Mouse (Mus musculus) adrenal gland, adult (tissue): ENCODE results near the gene Maml3.
A peak's percentile ranks its signal among the peaks of the same experiment; 100 is the strongest.

Source experiments
- DNase-seq, 2 experiments: peaks; one replicate each; pipeline ENCODE4 v3.0.0; 2022 to 2023; ENCODE audit warnings: low spot score in 1 of 2; ENCODE audit not compliant: inconsistent age in 2 of 2

The Maml3 gene

GRCm38 (mm10) chr3:52104636-52105151 is at the start of gene Maml3:
Maml3 (minus strand) TSS chr3:52105076.
- DNase-seq = peak; percentile 94 to 97

DNA sequence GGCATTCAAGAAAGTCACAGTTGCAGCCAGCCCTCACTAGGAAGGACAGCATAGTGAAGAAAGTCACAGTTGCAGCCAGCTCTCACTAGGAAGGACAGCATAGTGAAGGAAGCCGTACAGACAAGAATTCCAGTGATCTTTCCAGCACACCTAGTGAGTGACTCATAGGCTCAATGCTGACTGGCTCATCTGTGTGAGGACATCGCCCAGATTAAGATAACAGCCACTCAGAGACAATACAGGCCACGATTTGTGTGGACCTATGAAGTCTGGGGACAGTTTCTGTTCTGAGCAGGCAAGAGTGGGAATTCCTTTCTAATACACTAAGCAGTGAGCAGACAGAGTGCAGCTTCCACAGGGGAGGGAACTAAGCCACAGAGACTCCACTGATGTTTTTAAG is 46.3 kb upstream of the Maml3 start:
- DNase-seq = peak in 1 of 2 experiments; percentile 29

- no peak for DNase-seq
Measured at GRCm38 (mm10) chr3:52148301-52148700, 43.4 kb upstream of the Maml3 start.

DNA sequence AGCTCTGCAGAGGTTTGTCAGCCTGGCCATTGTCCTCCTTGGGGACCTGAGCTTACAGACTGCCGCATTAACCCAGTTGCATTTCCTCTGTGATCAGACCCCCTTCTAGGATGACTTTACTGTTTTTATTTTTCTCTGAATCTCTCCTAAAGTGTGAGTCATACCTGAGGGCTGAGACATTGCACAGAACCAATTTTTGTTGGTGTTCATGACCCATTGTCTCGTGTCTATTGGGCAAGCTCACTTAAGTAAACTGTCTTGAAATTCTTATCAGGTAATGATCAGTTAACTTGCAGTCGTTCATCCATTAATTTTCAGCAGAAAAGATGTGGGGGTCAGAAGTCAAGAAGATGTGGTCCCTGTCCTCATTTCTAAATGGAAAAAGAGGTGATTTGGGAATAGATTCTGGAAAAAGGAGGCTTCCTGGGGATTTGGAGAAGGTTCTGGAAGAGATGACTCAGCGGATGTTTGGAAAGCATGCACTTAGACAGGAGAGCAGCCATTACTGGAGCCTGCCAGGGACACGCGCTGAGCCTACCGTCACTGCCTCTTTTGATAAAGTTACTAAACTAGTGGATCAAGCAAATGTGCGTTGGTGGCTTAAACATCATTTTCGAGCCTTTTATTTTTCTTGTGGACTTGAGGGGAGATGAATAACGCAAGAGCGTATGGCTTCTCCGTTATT is 40.0 kb upstream of the Maml3 start:
- DNase-seq = no peak

GRCm38 (mm10) chr3:52143017-52143416 is 38.1 kb upstream of the Maml3 start:
- DNase-seq = no peak

- peak; percentile 65 to 81 for DNase-seq
Measured at GRCm38 (mm10) chr3:52140162-52140561, 35.3 kb upstream of the Maml3 start.

- DNase-seq = no peak
Measured at GRCm38 (mm10) chr3:52125421-52125820, 20.5 kb upstream of the Maml3 start.

- DNase-seq = no peak
Measured at GRCm38 (mm10) chr3:52120858-52121257, 16.0 kb upstream of the Maml3 start.

DNA sequence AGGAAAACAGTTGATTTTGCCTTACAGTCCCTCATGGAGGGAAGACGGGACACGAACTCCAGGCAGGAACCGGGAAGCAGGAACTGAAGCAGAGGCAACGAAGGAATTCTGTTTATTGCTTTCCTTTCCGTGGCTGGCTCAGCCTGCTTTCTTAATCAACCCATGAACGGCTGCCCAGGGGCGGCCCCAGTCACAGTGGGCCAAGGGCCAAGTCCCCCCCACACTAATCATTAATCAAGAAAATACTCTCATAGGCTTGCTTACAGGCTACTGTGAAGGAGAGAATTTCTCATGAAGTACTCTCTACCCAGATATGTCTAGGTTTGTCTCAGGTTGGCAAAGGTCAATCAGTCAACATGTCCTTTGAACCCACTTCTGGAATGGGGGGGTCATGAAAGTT is 14.3 kb upstream of the Maml3 start:
- DNase-seq = no peak

GRCm38 (mm10) chr3:52115421-52115820 is 10.5 kb upstream of the Maml3 start:
- DNase-seq = no peak

GRCm38 (mm10) chr3:52108027-52108426 is 3.2 kb upstream of the Maml3 start:
- no peak for DNase-seq

DNA sequence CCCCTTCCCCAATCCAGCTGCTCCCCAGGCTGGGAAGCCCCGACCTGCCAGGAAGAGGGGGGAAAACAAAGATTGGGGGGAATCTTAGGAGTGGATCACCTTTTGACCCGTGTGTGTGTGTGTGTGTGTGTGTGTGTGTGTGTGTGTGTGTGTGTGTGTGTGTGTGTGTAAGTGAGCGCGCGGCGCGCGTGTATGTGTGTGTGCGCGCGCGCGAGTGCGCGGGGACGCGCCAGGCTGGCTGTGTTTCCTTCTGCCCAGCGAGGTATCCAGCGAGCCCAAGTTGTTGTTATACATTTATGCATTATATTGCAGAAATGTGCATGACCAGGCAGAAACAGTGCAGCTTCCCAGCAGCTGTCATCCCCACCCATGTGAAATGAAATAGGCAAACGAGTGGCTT is 280 bp upstream of the Maml3 start:
- DNase-seq = no peak

GRCm38 (mm10) chr3:52104208-52104607 is 668 bp downstream of the Maml3 start:
- DNase-seq = no peak

DNA sequence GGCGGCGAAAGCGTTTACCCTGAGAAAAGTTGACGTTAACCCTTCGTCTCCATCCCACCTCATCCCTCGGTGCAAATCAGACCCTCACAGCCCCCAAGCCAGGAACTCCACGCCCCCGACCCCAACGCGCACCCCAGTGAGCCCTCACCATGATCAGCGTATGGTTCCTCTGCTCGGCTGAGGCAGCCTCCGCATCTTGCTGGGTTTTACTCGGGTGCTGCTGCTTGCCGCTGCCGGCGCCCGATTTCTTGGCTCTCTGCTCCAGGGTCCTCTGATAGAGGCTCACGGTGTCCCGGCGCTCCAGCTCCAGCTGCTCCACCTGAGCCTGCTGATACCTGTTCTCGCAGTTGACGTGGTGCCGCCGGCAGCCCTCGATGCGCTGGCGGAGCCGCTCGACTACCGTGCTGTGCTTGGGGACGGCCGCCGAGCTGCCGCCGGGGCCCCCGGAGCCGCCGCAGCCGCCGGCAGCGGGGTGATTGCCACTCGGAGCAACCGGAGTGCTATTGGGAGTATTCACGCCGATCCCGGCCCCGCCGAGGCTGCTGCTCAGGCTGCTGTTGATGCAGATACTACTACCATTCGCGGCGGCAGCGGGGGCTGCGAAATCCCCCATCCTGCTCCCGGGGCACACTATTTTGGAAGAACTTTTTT is 1.2 kb downstream of the Maml3 start:
- peak; percentile 74 to 91 for DNase-seq

DNA sequence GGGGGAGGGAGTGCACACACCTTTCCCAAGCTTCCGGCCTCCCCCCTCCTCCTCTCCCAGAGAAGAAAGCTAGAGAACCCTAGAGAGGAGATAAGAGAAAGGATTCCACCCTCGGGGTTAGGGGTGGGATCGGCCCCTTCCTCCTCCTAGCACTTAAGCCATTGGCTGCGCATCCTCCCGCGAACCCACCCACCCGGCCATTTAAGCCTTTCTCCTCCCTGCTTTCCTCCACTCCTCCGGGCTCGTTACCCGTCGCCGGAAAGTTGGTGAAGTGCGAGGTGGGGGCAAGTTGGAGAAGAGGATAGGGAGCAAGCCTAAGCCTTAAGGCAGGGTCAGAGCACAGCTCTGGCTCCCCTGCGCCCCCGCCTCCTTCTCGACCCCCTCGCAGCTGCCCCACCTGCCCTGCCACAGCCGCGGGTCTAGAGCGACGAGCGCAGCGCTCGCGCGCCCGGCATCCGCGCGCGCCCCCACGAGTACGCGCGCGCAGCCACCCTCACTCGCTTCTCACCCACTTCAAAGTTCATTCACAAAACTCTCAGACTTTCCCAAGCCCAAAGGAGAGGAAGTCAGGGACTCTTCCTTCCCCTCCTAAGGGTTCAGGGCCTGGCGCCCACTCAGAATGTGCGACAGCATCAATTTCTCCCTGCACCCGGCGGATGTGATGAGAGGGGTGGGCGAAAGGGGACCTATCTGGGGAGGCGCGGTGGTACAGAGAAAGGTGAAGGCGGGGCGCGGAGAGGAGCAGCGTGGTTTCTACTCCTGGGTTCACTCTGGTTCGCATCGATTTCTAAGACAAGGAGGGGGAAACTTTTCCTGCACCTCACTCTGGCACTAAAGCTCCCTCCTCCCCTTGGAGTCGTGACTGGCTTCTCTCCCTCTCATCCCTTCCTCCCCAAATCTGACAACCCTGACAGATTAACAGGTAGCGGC is 2.0 kb downstream of the Maml3 start:
- peak; percentile 89 to 95 for DNase-seq

GRCm38 (mm10) chr3:52101977-52102600 is 2.8 kb downstream of the Maml3 start:
- DNase-seq = peak; percentile 94 to 97

DNA sequence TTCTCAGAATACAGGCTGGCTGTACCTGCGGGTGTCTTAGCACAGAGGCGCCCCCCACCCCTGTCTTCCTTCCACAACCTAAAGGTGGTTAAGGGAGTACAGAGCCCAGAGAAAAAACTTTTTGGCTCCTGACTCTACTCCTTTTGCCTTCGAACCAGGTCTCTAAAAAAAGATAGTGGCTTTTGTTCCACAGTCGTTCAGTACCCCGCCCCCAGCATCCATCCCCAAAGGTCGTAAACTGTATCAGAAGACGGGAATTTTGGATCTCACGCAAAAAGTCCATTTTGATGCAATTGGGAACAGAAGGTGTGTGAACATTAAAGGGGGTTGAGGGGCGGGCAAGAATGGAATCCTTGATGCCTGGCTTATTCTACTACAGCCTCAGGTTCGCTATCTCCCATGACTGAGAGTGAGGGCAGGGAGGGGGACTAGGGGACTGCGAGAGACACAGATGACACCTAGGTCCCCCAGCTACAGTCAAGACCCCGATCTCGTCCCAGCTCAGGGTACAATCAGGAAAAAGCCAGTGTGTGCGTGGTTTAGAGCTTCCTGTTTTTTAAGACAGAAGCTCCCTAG is 3.4 kb downstream of the Maml3 start:
- DNase-seq = no peak

GRCm38 (mm10) chr3:52100926-52101325 is 4.0 kb downstream of the Maml3 start:
- no peak for DNase-seq

DNA sequence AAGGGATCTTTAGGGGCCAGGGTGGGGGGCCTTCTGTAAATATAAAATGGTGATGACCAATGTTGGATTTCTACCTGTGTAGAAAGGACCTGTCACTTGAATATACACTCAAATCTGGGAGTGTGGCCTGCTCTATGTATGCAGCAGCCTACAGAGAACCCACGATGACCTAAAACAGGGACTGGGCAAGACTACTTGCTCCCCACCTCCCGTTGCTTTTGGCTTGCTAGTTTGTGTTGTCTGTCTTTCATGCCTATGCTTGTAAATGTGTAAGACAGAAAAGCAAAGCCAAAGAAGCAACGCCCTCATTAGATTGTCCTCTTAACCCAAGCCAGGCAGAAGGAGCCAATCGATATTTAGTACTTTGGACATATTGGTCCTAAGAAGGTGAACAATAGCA is 4.6 kb downstream of the Maml3 start:
- DNase-seq = no peak

DNA sequence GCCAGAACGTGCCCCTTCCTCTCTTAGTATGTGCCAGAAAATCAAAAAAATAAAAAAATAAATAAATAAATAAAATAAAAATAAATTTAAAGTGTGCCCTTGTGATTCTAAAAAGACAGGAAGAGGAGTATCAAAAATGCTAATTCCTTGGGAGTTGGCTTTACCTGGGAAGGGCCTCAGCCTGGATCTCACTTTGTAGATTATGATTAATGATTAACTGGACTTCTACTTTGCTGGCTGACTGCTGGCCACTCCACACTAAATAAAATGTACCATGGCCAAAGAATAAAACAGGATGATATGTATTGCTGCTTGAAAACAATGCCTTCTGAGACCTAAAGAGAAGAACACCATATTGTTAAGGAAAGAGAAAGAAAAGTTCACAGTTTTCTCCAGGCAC is 5.6 kb downstream of the Maml3 start:
- DNase-seq = no peak
